Mouse (Mus musculus) T-cell, adult 2 months (primary cell): ENCODE measurements around the gene Klhl26.

ENCODE experiments used
- DNase-seq: peaks from one replicate; pipeline ENCODE4 v3.0.0; 2022; ENCODE audit warnings: low spot score

Gene Klhl26

DNA sequence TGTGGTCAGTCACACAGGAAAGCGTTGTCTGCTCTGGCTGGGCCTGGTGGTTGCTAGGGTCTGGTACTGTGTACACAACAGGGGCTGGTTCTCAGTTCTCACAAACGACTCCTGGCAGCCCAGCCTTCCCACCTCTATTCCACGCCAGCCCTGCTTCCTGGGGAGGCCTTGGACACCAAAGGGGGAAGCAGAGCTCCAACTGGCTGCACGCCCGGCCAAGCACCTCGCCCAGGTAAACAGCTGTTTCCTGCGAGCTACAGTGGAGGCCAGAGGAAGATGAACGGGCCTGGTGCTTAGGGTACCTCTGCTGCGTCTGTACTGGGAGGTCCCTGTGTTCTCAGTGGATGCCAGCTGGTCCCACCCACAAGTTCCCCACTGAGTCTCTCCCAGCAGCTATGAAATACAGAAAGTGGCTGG is 67.3 kb downstream of the Klhl26 start:
- no peak for DNase-seq

DNA sequence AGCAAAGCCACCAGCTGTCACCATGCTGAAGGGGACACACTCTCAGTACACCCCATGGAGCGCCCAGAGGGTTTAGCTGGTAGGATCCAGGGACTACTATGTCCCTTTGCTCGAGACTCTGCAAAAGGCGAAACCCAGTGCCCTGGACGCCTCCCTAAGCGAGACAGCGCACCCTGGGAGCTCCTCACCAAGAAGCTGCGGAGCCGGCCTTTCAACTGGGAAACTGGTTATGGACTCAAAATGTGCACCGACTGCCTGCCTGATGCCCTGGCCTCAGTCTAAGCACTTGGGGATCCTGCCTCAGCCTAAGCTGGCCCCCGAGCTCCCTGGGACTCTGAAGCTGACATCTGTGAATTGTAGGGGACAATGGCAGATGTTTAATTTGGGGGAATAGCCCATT is 67.7 kb downstream of the Klhl26 start:
- DNase-seq, result no peak

DNA sequence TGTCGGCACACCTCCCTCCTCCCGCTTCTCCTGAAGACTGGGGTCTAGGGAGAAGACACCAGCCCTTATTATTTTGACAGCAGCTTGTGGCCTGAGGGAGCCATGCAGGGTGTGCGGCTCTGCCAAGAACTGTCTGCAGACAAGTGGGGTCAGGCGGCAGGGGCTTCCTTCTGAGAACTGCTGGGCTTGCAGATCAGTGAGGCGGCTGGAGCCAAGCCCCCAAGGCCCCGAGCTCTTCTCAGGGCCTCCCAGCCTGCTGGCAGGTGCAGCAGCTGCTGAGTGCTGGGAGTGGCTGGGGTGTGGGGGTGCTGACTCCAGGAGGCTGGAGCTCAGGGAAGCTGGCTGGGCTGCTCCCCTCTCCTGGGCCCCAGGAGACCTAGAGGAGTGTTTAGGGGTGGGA is 68.5 kb downstream of the Klhl26 start:
- DNase-seq, result no peak

DNA sequence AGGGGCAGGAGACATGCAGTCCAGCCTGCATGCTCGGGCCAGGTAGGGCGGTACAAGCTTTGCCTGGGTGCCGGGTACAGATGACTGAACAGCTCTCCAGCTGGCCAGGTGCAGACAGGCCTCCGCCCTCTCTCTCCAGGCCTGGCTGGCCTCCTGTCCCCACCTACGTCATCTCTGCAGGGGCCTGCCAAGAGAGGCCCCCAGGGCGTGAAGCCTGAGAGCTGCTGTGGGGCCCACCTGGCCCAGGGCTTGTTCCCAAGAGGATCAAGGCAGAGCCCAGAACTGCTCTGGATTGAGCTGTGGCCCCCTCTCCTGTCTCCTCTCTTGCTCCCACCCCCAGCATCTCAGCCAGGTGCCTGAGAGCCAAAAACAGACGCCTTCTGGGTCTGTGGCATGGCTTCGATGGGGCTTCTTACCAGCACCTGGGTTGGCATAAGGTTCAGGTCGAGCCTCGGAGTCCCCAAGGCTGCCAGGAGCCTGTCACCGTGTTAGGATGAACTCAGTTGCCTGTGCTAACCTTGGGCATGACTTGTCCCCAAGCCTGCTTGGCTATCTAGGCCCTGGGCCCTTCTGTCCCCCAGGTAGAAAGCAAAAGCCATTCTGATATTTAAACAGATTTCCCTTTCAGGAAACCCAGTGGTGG is 70.2 kb downstream of the Klhl26 start:
- no peak for DNase-seq

DNA sequence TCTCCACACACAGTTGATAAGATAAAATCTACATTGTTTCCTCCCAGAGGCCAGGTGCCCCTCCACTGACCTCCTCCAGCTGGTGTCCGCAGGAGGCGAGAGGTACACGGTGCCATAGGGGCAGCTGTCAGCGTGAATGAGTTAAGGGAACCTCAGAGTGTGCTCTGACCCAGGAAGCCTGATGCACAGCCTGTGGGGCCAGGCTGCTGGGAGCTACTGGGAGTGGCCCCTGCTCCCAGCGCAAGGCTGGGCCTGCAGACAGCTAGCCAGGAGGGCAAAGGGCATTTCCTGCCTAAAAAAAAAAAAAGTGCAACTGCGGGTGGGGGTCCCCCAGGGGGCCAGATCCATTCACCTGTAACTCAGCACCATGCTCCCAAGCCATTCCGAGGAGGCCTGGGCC is 71.6 kb downstream of the Klhl26 start:
- no peak for DNase-seq

DNA sequence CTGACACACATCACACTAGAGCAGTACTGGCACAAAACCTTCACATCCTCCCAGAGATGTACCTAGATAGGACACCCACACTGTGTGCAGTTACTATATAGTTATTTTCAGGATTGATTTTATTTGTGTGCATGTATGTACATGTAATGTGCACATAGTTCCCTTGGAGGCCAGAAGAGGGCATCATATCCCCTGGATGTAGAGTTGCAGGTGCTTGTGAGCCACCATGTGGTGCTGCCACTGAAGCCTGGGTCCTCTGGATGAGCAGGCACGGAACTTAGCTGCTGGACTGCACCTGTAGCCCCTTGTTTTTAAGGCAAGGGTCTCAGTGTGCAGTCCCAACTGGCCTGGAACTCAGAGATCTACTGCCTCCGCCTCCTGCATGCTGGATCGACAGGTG is 72.6 kb downstream of the Klhl26 start:
- DNase-seq, result no peak
